Mouse (Mus musculus): ENCODE results near the gene Ghr.

The Ghr gene

DNA sequence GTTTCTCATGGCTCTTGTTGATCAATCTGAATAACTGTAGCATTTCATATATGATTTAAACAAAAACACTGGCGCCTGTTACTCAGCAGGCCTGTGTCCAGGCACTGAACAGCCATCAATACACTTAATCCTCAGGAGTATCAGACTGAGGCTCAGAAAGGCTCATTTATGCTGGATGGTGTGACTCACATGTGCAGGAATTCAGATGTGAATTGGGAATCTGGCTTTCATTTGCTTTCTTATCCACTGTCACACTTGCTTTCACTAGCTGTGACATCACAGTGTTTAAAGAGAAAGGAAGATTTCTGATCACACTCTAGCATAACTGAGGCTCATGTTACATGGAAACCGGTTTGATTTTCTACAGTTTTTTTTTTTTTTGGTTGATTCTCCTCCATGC, 39.0 kb downstream of the Ghr start:
- ATAC-seq (ENCODE audit: insufficient number of reproducible peaks, low FRiP score, low TSS enrichment): no peak

- ATAC-seq (ENCODE audit: insufficient number of reproducible peaks, low FRiP score, low TSS enrichment): no peak
These were observed 46.9 kb downstream of the Ghr start for GRCm38 (mm10) chr15:3536309-3536900.

- ATAC-seq (ENCODE audit: insufficient number of reproducible peaks, low FRiP score, low TSS enrichment): no peak
These were observed 69.3 kb downstream of the Ghr start for GRCm38 (mm10) chr15:3514027-3514426.

- no peak for ATAC-seq (ENCODE audit: insufficient number of reproducible peaks, low FRiP score, low TSS enrichment)
These were observed 70.9 kb downstream of the Ghr start for GRCm38 (mm10) chr15:3512380-3512779.

- no peak for ATAC-seq (ENCODE audit: insufficient number of reproducible peaks, low FRiP score, low TSS enrichment)
These were observed 71.6 kb downstream of the Ghr start for GRCm38 (mm10) chr15:3511639-3512171.

DNA sequence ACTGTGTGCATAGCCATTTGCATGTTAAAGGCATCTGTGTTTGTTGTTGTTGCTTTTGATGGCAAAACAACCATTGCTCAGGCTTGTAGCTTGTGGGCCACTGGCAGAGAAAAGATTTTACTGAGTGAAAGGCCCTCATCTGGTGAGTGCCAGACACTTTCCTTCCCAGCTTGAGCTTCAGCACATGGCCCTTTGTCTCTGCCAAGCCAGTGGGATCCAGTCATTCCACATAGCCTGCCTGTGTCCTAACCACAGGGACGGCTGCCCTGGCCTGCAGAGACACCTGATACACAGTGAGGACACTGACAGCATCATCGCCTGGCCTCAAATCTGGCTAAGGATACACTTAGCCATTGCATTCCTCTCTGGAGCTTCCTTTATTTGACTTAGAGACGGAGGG, 74.2 kb downstream of the Ghr start:
- peak; percentile 58; the same call in 1 of the 2 replicates for ATAC-seq (ENCODE audit: insufficient number of reproducible peaks, low FRiP score, low TSS enrichment)

- no peak for ATAC-seq (ENCODE audit: insufficient number of reproducible peaks, low FRiP score, low TSS enrichment)
These were observed 76.0 kb downstream of the Ghr start for GRCm38 (mm10) chr15:3507329-3507728.

GRCm38 (mm10) chr15:3504700-3505099, 78.6 kb downstream of the Ghr start:
- ATAC-seq (ENCODE audit: insufficient number of reproducible peaks, low FRiP score, low TSS enrichment): no peak

GRCm38 (mm10) chr15:3501683-3502082, 81.6 kb downstream of the Ghr start:
- no peak for ATAC-seq (ENCODE audit: insufficient number of reproducible peaks, low FRiP score, low TSS enrichment)

DNA sequence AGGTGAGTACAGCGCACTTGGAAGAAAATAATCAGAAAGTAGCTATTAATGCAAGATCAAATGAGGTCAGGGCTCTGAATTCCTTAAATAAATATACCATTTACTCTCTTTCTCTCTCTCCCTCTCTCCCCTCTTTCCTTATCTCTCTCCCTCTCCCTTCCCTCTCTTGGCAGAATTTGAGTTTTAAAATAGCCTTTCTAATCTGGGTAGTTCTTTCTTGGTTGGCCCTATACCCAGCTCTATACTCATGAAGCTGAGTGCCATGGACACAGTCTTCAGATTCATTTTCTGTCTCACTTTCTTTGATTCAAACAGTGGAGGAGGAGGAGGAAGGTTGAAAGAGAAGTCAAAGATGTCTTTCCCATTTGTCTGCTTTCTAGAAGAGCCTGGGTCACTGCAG, 84.3 kb downstream of the Ghr start:
- no peak for ATAC-seq (ENCODE audit: insufficient number of reproducible peaks, low FRiP score, low TSS enrichment)

DNA sequence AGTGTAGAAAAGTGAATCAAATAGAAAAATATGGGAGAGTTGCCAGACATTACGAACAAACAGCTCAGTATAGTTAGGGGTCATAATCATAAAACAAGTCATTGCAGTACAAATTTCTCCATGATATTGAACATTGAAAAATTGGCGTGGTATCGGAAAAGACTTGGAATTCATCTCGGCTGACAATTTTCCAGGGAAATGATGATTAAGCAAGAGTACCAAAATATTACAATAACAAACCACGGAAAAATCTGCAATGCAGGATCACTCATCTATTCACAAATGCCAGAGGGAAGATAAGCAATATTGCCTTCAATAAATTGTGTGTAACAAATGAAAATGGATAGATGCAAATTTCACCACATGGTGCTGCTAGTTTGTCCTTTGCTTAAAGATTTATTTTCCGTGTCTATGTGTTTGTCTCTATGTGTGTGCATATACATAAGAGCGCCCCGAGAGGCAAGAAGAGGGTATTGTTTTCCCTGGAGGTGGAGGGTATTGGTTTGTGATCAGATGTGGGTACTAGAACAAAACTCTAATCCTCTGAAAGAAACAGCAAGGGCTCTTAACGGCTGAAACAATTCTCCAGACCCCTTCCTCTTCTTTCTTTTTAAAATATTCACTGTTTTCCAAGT, 85.2 kb downstream of the Ghr start:
- no peak for ATAC-seq (ENCODE audit: insufficient number of reproducible peaks, low FRiP score, low TSS enrichment)

DNA sequence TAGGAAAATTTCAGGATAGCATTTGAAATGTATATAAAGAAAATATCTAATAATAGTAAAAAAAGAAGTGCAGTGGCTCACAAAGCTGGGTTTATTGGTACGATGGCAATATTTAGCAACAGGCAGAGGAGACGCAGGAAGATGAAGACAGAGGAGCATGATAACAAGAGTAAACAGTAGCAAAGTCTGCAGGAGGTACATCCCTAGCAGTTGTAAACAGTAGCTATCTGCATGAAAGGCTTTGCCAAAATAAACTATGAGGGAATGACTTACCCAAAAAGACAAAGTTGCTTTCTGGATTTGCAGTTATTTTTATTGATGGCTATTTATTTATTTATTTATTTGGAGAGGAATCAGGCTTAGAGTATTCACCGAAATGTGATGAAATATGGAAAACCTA, 92.4 kb downstream of the Ghr start:
- no peak for ATAC-seq (ENCODE audit: insufficient number of reproducible peaks, low FRiP score, low TSS enrichment)

- ATAC-seq (ENCODE audit: insufficient number of reproducible peaks, low FRiP score, low TSS enrichment): no peak
These were observed 93.3 kb downstream of the Ghr start for GRCm38 (mm10) chr15:3490011-3490410.

DNA sequence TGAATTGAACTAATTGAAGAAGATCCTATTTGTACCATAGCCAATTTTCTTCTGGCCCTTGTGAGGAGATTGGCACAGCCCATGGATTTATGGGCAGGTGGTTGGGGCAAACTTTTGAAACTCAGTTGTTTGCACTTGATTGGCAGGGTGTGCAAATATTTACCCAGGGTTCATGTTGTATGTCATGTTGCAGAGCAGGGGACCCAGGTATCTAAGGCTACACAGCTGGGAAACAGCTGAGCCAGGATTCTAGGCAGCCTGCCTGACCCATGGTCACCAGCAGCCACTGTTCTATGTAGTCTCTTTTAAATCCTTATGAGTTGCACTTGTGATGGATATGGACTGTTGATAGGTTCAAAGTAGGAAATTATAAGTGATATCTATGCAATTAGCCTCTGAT, 94.1 kb downstream of the Ghr start:
- ATAC-seq (ENCODE audit: insufficient number of reproducible peaks, low FRiP score, low TSS enrichment): no peak

- ATAC-seq (ENCODE audit: insufficient number of reproducible peaks, low FRiP score, low TSS enrichment): no peak
These were observed 94.7 kb downstream of the Ghr start for GRCm38 (mm10) chr15:3488601-3489000.

DNA sequence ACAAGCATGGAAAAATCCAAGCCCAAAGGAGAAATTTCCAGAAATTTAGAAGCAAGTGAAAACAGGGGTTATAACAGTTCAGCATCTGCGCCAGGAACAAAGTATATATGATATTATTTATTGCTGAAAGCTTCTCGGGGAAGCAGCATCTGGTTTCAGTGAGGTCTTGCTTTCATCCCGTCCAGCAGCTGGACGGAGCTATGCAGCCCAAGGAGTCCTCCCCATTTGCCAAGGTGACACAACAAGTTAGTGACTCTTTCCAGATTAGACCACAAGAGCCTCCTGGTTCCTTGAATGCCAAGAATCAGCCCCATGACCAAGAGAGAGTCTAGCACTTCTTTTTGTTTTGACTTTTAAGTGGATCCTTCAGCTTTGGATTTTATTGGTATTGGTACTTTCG, 96.6 kb downstream of the Ghr start:
- no peak for ATAC-seq (ENCODE audit: insufficient number of reproducible peaks, low FRiP score, low TSS enrichment)

- no peak for ATAC-seq (ENCODE audit: insufficient number of reproducible peaks, low FRiP score, low TSS enrichment)
These were observed 97.9 kb downstream of the Ghr start for GRCm38 (mm10) chr15:3485367-3485766.

DNA sequence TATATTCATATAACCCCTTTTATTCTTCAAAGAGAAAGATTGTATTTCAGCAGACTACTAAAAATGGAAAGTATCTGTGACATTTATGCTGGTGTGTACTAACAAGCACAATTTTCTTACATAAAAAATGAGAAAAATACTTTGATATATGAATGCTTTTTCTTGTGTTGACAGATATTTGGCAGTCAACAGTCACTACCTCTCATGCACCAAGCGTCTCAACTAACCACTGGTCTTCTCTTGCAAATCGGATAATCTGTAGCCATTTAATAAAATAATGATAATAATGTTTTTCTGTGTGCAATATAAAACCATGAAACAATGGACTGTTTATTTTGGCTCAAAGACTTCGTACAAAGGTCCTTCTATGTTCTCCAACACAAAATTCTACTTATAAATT, 99.8 kb downstream of the Ghr start:
- no peak for ATAC-seq (ENCODE audit: insufficient number of reproducible peaks, low FRiP score, low TSS enrichment)

DNA sequence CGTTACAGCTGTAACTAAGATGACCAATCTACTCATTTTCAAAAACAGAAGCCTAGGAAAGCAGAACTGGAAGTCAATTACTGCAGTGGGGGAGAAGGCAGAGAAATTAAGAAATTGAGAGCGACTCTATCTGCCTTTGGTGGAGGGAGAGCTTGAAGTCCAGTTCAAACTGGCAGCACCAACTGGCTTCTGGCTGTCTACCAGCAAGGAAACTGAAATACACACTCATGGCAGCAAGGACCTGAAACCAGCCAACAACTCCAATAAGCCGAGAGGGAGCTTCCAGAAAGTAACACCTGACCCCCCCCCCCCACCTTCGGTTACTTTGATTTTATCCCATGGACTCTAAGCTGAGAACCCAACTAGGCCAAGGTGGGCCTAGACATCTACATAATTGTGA, 114.1 kb downstream of the Ghr start:
- no peak for ATAC-seq (ENCODE audit: insufficient number of reproducible peaks, low FRiP score, low TSS enrichment)

DNA sequence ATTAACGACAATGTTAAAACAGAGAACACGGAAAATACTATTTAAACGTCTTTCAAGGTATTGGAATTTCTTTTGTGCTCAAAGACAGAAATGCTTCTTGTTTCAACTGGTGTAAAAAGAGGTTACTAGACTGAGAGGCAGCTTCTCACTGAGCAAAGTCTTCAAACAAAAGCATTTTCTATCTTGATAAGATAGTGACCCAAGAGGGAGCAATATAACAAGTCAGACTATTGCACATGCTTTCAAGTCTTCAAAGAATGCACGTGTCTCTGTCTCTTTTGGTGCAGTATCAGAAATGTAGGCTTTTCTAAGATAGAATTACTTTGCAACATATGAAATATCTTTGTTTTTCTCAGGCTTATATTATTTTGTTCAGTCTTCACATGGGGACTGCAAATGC, 116.7 kb downstream of the Ghr start:
- ATAC-seq (ENCODE audit: insufficient number of reproducible peaks, low FRiP score, low TSS enrichment): no peak

DNA sequence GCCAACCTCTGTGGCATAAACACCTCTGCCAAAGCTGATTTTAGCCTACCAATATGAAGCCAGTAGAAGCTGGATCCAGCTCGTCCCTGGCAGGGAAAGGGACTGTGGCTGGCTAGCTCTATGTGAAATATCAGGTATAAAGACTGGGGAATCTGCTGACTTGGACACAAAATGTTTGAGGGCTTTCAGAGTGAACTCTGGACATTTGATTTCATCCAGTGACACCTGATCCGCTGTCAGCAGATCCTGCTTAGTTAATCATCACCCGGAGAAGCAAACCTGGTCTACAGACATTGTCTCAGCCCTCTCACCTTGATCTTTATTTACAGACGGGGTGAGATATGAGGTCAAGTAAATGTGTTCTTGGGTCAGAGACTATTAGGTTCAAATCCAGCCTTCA, 118.5 kb downstream of the Ghr start:
- no peak for ATAC-seq (ENCODE audit: insufficient number of reproducible peaks, low FRiP score, low TSS enrichment)

DNA sequence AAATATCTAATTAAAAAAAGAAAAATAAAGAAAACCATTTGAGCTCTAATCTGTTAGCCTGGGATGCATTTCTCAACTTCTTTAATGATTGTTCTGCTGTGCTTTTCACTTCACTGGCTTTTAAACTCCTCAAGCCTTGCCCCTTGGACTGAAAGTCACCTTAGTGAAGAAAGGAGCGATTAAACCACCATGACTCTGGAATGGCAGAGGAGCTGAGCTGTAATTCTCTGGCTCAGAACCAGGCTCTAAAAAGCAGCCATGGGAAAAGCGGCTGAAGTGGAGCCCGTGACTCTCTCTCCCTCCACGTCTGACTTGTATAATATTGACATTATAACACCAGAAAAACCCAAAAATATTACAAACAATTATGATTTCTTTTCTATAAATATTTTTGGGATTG, 126.7 kb downstream of the Ghr start:
- no peak for ATAC-seq (ENCODE audit: insufficient number of reproducible peaks, low FRiP score, low TSS enrichment)

All from cerebellum, adult (tissue).